Mouse (Mus musculus) intestine, postnatal 0 days (tissue): ENCODE measurements at regions not wholly inside any gene's neighbourhood (a gene's known extent, or its start where the extent isn't known, plus 50 kb on each side); places are given as distances from the start of the nearest gene placed in this dataset.

Experiments used
- ATAC-seq: fragments of 200-750 bp; cut with Nextera tagmentation; 2 replicates; pipeline ENCODE4 v1.8.0; 2017; ENCODE audit warnings: mild to moderate bottlenecking, moderate TSS enrichment, moderate library complexity
- H3K27ac ChIP-seq: fragments of 300-500 bp; sonication (generic); 2 replicates; pipeline ENCODE4 v1.5.1; 2014; ENCODE audit warnings: mild to moderate bottlenecking, low read depth, low read length, moderate library complexity
- H3K27me3 ChIP-seq: fragments of 300-500 bp; sonication (generic); replicated peaks from 2 replicates; pipeline ENCODE4 v1.6.1; 2014; ENCODE audit warnings: low read length, mixed read lengths; ENCODE audit not compliant: control insufficient read depth, insufficient read depth
- H3K36me3 ChIP-seq: fragments of 300-500 bp; sonication (generic); 2 replicates; pipeline ENCODE4 v1.6.1; 2014; ENCODE audit warnings: mild to moderate bottlenecking, moderate library complexity; ENCODE audit not compliant: control insufficient read depth, insufficient read depth
- H3K4me1 ChIP-seq: fragments of 300-500 bp; sonication (generic); replicated peaks from 2 replicates; pipeline ENCODE4 v1.6.1; 2014; ENCODE audit warnings: antibody characterized with exemption, low read length, mixed read lengths; ENCODE audit not compliant: control insufficient read depth, insufficient read depth
- H3K4me2 ChIP-seq: fragments of 300-500 bp; sonication (generic); replicated peaks from 2 replicates; pipeline ENCODE4 v1.6.1; 2014; ENCODE audit warnings: low read depth, mild to moderate bottlenecking, moderate library complexity
- H3K4me3 ChIP-seq: fragments of 300-500 bp; sonication (generic); 2 replicates; pipeline ENCODE4 v1.5.1; 2014; ENCODE audit warnings: low read depth, low read length
- H3K9ac ChIP-seq: fragments of 300-500 bp; sonication (generic); 2 replicates; pipeline ENCODE4 v1.6.1; 2014; ENCODE audit warnings: mild to moderate bottlenecking, low read depth, low read length
- H3K9me3 ChIP-seq: fragments of 300-500 bp; sonication (generic); 2 replicates; pipeline ENCODE4 v1.6.1; 2016; ENCODE audit warnings: mixed run types; ENCODE audit not compliant: control insufficient read depth
- CTCF ChIP-seq: sonication (generic); IDR thresholded peaks from 2 replicates; pipeline ENCODE4 v1.5.1; 2016; ENCODE audit warnings: low read depth, mild to moderate bottlenecking, control low read depth, antibody characterized with exemption, moderate library complexity
- WGBS: fragments of 180-500 bp; shearing (Covaris S2); extraction: QIAGEN DNeasy Blood & Tissue Kit; methylation state at CpG from one replicate; pipeline ENCODE4 v1.1.7; 2014; 5-methylcytosine and 5-hydroxymethylcytosine counted together

GRCm38 (mm10) chrX:121301915-121302314 lies 989.0 kb upstream of the H2afb3 start:
- no peaks in the 10 kb centered on the region for H3K9me3 ChIP-seq
- no peaks in the 10 kb centered on the region for H3K36me3 ChIP-seq
- no peak overlapping the region for H3K27ac ChIP-seq
- TF ChIP-seq CTCF, result no peak
- H3K9ac ChIP-seq, result no peak overlapping the region
- 42% methylated on average over 6 of the region's 6 CpGs for WGBS
- H3K4me1 ChIP-seq, result no peaks in the 10 kb centered on the region
- ATAC-seq, result peak; percentile 74
- no peaks in the 10 kb centered on the region for H3K27me3 ChIP-seq
- H3K4me3 ChIP-seq, result no peak overlapping the region
- H3K4me2 ChIP-seq, result no peak overlapping the region

GRCm38 (mm10) chrX:121291239-121291638 lies 978.3 kb upstream of the H2afb3 start:
- Histone ChIP-seq H3K27ac (no peak overlapping the region), H3K4me3 (no peak overlapping the region), H3K9ac (no peak overlapping the region), H3K4me2 (no peak overlapping the region), H3K36me3 (no peaks in the 10 kb centered on the region), H3K27me3 (no peaks in the 10 kb centered on the region), H3K4me1 (no peaks in the 10 kb centered on the region), H3K9me3 (no peaks in the 10 kb centered on the region)
- no peak for TF ChIP-seq CTCF
- ATAC-seq, result no peak

GRCm38 (mm10) chrX:121270071-121270470 lies 957.2 kb upstream of the H2afb3 start:
- Histone ChIP-seq H3K36me3 (no peaks in the 10 kb centered on the region), H3K4me3 (no peak overlapping the region), H3K27me3 (no peaks in the 10 kb centered on the region), H3K9me3 (no peaks in the 10 kb centered on the region), H3K4me1 (no peaks in the 10 kb centered on the region), H3K27ac (no peak overlapping the region), H3K9ac (no peak overlapping the region), H3K4me2 (no peak overlapping the region)
- ATAC-seq, result no peak
- no peak for TF ChIP-seq CTCF

- H3K27me3 ChIP-seq, result no peaks in the 10 kb centered on the region
- no peak overlapping the region for H3K4me2 ChIP-seq
- no peak overlapping the region for H3K4me3 ChIP-seq
- H3K9me3 ChIP-seq, result no peaks in the 10 kb centered on the region
- ATAC-seq, result no peak
- H3K36me3 ChIP-seq, result no peaks in the 10 kb centered on the region
- 41% methylated on average over 2 of the region's 2 CpGs for WGBS
- no peak overlapping the region for H3K27ac ChIP-seq
- H3K4me1 ChIP-seq, result no peaks in the 10 kb centered on the region
- H3K9ac ChIP-seq, result no peak overlapping the region
- TF ChIP-seq CTCF, result no peak
These were observed 956.7 kb upstream of the H2afb3 start for GRCm38 (mm10) chrX:121269620-121270019.

- Histone ChIP-seq H3K9ac (no peak overlapping the region), H3K27ac (no peak overlapping the region), H3K27me3 (no peaks in the 10 kb centered on the region), H3K9me3 (no peaks in the 10 kb centered on the region), H3K4me3 (no peak overlapping the region), H3K4me2 (no peak overlapping the region), H3K4me1 (no peaks in the 10 kb centered on the region), H3K36me3 (no peaks in the 10 kb centered on the region)
- TF ChIP-seq CTCF, result no peak
- ATAC-seq, result peak; percentile 76
- 46% methylated on average over 3 of the region's 3 CpGs for WGBS
These were observed 919.5 kb upstream of the H2afb3 start for GRCm38 (mm10) chrX:121232142-121233000.
